Mouse (Mus musculus): ENCODE data around the gene Ankrd2. TPM values are rescaled to one million over a fixed set of nuclear protein-coding genes. Genes with fewer than 3 reads are reported as not detected.
A peak's percentile ranks its signal among the peaks of the same experiment; 100 is the strongest.
"Not testable (repeated sequence)": the region's sequence is repeated elsewhere in the genome, so short reads cannot be mapped to it uniquely, and the experiment has no call there.

The Ankrd2 gene
- total RNA-seq, 2 experiments from 2014 or later, result 0.30 TPM; not detected in 1

- no peak for DNase-seq (ENCODE audit: low spot score in 2 of 2)
Measured at GRCm38 (mm10) chr19:42054255-42054654, 18.5 kb downstream of the Ankrd2 start.

GRCm38 (mm10) chr19:42055881-42056280 is 20.1 kb downstream of the Ankrd2 start:
- DNase-seq (ENCODE audit: low spot score in 2 of 2), result no peak

- DNase-seq (ENCODE audit: low spot score in 2 of 2), result no peak
Measured at GRCm38 (mm10) chr19:42056719-42057409, 21.1 kb downstream of the Ankrd2 start.

- DNase-seq (ENCODE audit: low spot score in 2 of 2), result no peak
Measured at GRCm38 (mm10) chr19:42058426-42058825, 22.6 kb downstream of the Ankrd2 start.

GRCm38 (mm10) chr19:42061443-42061842 is 25.6 kb downstream of the Ankrd2 start:
- DNase-seq (ENCODE audit: low spot score in 2 of 2), result no peak

DNA sequence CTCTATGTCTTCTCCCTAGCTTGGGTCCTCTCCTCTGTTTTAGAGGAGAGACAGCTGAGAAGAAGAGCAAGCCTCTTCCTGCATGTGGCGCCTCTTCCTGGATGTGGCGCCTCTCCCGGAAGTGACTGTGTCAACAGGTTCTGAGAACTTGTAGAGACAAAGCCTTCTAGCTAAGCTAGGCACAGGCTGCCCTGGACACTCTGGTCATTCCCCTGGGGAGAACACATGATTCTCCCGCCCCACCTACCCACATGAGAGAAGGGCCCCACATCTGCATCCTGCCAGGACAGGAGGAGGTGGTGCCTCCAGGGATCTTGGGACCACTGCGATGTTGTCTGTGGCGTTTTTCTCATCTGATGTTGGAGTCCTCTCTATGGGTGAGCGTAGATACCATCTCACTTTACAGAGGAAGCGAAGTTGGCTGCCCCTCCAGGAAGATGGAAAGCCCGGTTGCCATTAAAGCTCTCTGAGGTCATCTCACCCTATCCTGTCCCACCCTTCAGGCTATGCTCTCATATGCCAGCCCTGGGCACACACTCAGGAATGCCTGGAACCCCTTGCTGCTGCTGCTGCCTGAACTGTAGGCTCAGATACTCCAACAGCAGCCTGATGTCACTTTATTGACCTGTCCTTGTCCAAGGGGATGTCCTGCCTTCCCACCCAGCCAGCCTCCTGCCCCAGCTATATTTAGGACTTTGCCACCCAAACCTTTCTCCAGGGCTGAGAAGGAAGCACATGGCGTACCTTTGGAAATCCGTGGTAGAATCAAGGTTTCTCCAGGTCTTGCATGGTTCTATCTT is 32.8 kb downstream of the Ankrd2 start:
- no peak for DNase-seq (ENCODE audit: low spot score in 2 of 2)

GRCm38 (mm10) chr19:42069241-42069525 is 33.4 kb downstream of the Ankrd2 start:
- DNase-seq (ENCODE audit: low spot score in 2 of 2), result peak in 1 of 2 experiments; percentile 45

DNA sequence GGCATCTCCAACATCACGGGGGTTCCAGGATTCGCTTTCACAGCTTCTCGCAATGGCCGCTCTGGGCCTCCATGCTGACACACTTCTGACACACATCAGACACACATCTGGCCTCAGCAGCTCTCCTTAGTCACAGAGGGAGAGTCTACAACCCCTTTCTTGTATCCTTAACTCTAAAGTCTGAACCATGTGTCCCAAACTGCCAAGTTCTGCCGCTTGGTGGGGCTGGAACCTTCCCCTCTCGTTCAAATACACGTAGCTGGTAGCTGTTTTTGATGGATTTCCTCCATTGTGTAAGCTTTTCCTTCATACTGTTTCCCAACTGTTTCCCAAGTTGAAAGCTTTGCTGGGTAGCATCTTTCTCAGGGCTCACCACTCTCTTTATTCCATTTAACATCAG is 35.4 kb downstream of the Ankrd2 start:
- peak in 1 of 2 experiments; percentile 22 for DNase-seq (ENCODE audit: low spot score in 2 of 2)

- DNase-seq (ENCODE audit: low spot score in 2 of 2), result no peak
Measured at GRCm38 (mm10) chr19:42071886-42072608, 36.2 kb downstream of the Ankrd2 start.

DNA sequence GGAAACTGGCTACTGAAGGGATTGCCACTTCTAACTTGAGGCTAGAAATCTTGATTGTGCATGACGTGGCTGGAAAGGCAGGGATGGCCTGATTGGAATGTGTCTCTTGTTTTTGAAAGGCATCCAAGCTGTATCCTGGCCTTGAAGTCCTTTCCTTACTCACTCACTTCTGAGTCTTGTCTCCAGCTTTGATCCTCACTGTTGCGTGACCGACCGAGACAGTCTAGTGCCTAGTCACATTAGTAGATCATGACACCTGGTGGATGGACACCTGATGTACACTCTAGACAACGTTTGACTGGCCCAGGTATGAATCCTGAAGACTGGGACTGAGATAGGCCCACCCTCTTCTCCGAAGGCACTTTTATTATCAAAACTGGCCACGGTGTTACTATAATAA is 37.0 kb downstream of the Ankrd2 start:
- DNase-seq (ENCODE audit: low spot score in 2 of 2), result no peak

DNA sequence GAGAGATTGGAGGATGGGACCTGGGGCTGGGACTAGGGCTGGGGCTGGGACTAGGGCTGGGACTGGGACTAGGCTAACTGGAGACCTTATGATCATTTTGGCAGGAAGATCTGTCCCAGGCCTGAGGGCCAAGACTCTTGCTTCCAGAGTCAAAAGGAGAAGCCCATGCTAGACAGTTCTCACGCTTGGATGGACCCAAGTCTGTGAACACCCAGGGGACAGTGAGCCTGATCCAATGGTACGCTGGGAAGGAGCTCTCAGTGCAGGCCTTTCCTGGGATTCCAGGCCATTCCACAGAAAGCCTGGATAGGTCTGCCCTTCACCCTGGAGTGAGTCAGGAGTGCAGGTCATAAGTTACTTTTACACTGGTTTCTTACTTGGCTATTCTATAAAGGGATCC is 39.3 kb downstream of the Ankrd2 start:
- no peak for DNase-seq (ENCODE audit: low spot score in 2 of 2)

DNA sequence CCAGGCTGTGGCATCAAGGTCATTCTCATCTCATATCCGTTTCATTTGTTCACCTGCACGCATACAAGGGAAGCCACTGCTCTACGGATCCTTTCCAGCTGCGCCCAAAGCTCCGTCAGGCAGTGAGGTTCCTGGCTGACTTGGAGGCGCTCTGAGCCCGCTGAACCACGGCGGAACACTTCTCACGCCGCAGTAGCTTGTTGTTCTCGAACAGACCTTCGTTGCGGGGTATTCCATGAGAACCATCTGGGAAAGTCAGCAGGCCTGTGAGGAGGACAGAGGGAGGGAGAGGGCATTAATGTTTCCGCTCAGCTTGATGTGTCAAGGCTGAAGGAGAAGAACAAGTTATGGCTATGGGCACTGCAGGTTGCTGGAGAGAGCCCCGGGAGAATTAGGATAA is 40.2 kb downstream of the Ankrd2 start:
- no peak for DNase-seq (ENCODE audit: low spot score in 2 of 2)

DNA sequence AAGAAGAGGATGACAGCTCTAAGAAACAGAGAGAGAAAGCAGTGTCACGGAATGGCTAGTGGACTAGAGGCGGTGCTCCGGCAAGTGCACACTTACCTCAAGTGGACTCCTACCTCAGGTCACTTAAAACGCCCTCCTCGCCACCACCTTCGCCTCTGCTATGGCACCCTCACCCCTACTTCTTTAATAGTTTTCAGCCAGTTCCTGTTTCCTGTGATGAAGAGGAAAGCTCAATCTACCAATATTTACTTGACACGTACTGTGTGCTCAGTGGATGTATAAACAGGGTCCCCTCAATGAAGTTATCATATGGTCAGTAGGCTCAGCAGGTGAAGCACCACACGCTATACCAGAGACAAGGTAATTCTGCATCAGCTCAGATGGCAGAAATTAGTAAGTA is 42.8 kb downstream of the Ankrd2 start:
- DNase-seq (ENCODE audit: low spot score in 2 of 2), result no peak

GRCm38 (mm10) chr19:42079006-42079405 is 43.2 kb downstream of the Ankrd2 start:
- DNase-seq (ENCODE audit: low spot score in 2 of 2), result no peak

DNA sequence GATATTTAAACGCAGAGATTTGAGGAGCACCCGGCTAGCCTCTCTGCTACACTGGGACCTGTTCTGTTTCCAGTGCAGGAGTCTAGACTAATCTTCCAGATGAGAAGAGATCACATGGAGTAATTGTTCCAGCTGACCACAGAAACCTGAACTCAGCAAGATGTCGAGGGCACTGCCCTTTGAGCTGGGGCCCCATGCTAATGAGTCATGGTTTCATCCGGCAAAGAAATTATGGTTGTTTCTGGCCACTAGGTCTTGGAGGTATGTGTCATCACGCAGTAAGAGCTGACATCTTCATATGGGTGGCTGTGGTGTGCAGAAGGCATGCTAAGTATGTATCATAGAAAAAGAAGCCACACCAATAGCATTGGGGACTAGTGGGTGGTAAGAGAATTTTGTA is 44.1 kb downstream of the Ankrd2 start:
- DNase-seq (ENCODE audit: low spot score in 2 of 2), result no peak

DNA sequence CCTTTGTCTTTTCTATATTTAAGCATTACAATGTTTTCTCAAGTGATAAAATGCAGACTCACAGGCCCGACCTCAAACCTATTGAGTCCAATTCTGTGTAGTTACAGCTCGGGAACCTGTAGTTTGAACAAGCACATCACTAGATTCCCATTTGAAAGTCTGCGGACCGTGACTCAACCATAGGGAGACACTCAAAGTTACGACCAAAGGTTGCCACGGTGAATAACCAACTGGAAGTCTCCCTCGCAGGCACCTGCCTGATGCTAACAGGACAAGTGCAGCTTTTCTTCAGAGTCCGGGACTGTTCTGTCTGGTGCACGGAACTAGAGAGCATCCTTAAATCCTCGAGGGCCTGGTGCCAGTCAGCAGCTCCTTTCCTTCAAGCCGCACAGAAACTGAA is 44.7 kb downstream of the Ankrd2 start:
- no peak for DNase-seq (ENCODE audit: low spot score in 2 of 2)

- not testable (repeated sequence) for DNase-seq (ENCODE audit: low spot score in 2 of 2)
Measured at GRCm38 (mm10) chr19:42081613-42082012, 45.8 kb downstream of the Ankrd2 start.

GRCm38 (mm10) chr19:42085690-42086089 is 49.9 kb downstream of the Ankrd2 start:
- DNase-seq (ENCODE audit: low spot score in 2 of 2), result no peak

GRCm38 (mm10) chr19:42086166-42086565 is 50.4 kb downstream of the Ankrd2 start, which contains the start of gene Morn4:
TSS of gene Morn4 (minus strand) at chr19:42086357.
- DNase-seq (ENCODE audit: low spot score in 2 of 2), result peak; percentile 90 to 96

DNA sequence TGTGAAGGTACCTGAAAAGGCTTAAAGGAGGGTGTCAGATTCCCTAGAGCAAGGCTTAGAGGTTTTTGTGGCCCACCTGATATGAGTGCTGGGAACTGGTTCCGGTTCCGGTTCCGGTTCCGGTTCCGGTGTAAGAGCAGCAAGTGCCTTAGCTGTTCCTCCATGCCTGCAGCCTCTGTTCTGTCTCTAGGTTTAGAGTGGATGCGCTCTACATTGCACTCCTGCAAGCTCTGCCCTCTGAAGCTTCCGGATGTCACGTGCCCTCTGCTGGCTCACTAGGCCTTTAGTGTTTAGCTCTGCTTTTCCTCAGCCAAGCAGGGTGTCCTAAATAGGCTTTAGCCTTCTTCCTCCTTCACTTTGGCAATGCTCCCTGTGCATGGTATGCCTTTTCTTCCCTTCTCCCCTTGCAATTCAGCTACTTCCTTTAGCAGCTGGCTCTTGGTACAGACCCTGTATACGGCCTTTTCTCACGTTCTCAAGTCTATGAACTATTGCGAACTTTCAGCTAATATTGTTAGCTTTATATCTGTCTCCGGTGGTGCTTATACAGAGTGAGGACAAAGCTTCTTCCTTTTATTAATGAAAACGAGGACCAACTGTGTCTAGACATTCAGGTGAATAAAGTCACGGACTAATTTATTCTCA is 53.4 kb downstream of the Ankrd2 start:
- DNase-seq (ENCODE audit: low spot score in 2 of 2), result peak; percentile 21 to 66

GRCm38 (mm10) chr19:42089748-42090595 is 54.2 kb downstream of the Ankrd2 start, which contains the start of gene Pi4k2a:
TSS of gene Pi4k2a (plus strand) at chr19:42090470.
- DNase-seq (ENCODE audit: low spot score in 2 of 2), result peak; percentile 100

Data from layer of hippocampus, adult 18-20 months (tissue).